Mouse (Mus musculus) testis, adult 2 months (tissue): ENCODE measurements around the gene Eif4a3. TPM values are rescaled to one million over a fixed set of nuclear protein-coding genes. Genes with fewer than 3 reads are reported as not detected.

Source experiments
- H3K27ac ChIP-seq: fragments of 200-500 bp; 2 replicates; pipeline ENCODE4 v1.5.1; 2012; ENCODE audit warnings: low read depth, low read length; ENCODE audit not compliant: control insufficient read depth, insufficient read depth
- H3K27me3 ChIP-seq: fragments of 200-500 bp; 2 replicates; pipeline ENCODE4 v1.6.1; 2012; ENCODE audit warnings: mild to moderate bottlenecking, low read length, moderate library complexity; ENCODE audit not compliant: control insufficient read depth, insufficient read depth
- H3K36me3 ChIP-seq: fragments of 200-500 bp; 2 replicates; pipeline ENCODE4 v1.6.1; 2012; ENCODE audit warnings: mild to moderate bottlenecking, low read length; ENCODE audit not compliant: control insufficient read depth, insufficient read depth
- H3K4me1 ChIP-seq: fragments of 200-500 bp; 2 replicates; pipeline ENCODE4 v1.6.1; 2012; ENCODE audit warnings: low read length; ENCODE audit not compliant: control insufficient read depth, insufficient read depth
- H3K4me3 ChIP-seq: fragments of 200-500 bp; 2 replicates; pipeline ENCODE4 v1.5.1; 2012; ENCODE audit warnings: low read depth, mild to moderate bottlenecking, low read length, moderate library complexity, mixed read lengths; ENCODE audit not compliant: control insufficient read depth
- CTCF ChIP-seq: fragments of 200-500 bp; IDR thresholded peaks from 2 replicates; pipeline ENCODE4 v1.5.1; 2012; ENCODE audit warnings: low read depth, mild to moderate bottlenecking, inconsistent platforms, low read length, moderate library complexity; ENCODE audit not compliant: control insufficient read depth, insufficient read depth, insufficient replicate concordance
- POLR2A ChIP-seq: fragments of 200-500 bp; IDR thresholded peaks from 2 replicates; pipeline ENCODE4 v1.6.1; 2012; ENCODE audit warnings: low read depth, mild to moderate bottlenecking, inconsistent platforms, low read length, moderate library complexity; ENCODE audit not compliant: control insufficient read depth
- polyA plus RNA-seq: library from polyadenylated mRNA; depleted of rRNA; stranded (reverse); fragments of >200 nt; gene quantifications from 2 replicates; pipeline ENCODE4 v1.2.3, GENCODE M21; 2012

The Eif4a3 gene
- polyA plus RNA-seq, 1 experiment = 73.6 TPM

GRCm38 (mm10) chr11:119268557-119269195, 31.2 kb downstream of the Eif4a3 start:
- H3K4me1 ChIP-seq = peaks cover 17% of the 10 kb centered on the region

GRCm38 (mm10) chr11:119267768-119268556, 31.9 kb downstream of the Eif4a3 start, which contains the start of gene Gaa:
Gene Gaa, plus strand, starts transcription at chr11:119267887.
- TF ChIP-seq CTCF (peak; percentile 100), POLR2A (no peak; the same call in 1 of the 2 replicates)
- peak within 1 kb of the TSS; percentile 86 for H3K4me3 ChIP-seq
- H3K27ac ChIP-seq = peak within 1 kb of the TSS; percentile 67

More at GRCm38 (mm10) chr11:119268557-119269195, 31.2 kb downstream of the Eif4a3 start:
- H3K27ac ChIP-seq = no peak overlapping the region
- H3K36me3 ChIP-seq = no peaks in the 10 kb centered on the region
- TF ChIP-seq CTCF (no peak), POLR2A (no peak)
- H3K27me3 ChIP-seq = no peaks in the 10 kb centered on the region
- peak overlapping the region; percentile 86 for H3K4me3 ChIP-seq

GRCm38 (mm10) chr11:119267241-119267674, 32.6 kb downstream of the Eif4a3 start:
- H3K27me3 ChIP-seq = no peaks in the 10 kb centered on the region
- H3K36me3 ChIP-seq = no peaks in the 10 kb centered on the region
- TF ChIP-seq POLR2A (0 out of 2 replicates have a peak, but pooled peaks have one; percentile 27), CTCF (no peak)
- H3K27ac ChIP-seq = peak overlapping the region; percentile 67
- H3K4me1 ChIP-seq = peaks cover 17% of the 10 kb centered on the region
- H3K4me3 ChIP-seq = peak overlapping the region; percentile 86

More at GRCm38 (mm10) chr11:119267768-119268556, 31.9 kb downstream of the Eif4a3 start, which contains the start of gene Gaa:
- no peaks in the 10 kb centered on the region for H3K36me3 ChIP-seq
- H3K27me3 ChIP-seq = no peaks in the 10 kb centered on the region
- peaks cover 17% of the 10 kb centered on the region for H3K4me1 ChIP-seq

- Histone ChIP-seq H3K36me3 (no peaks in the 10 kb centered on the region), H3K4me3 (no peak overlapping the region), H3K27me3 (no peaks in the 10 kb centered on the region), H3K27ac (no peak overlapping the region), H3K4me1 (peaks cover 17% of the 10 kb centered on the region)
- TF ChIP-seq CTCF (no peak), POLR2A (no peak)
Observed at GRCm38 (mm10) chr11:119265811-119266210, 34.1 kb downstream of the Eif4a3 start.

GRCm38 (mm10) chr11:119264413-119264812, 35.5 kb downstream of the Eif4a3 start:
- no peaks in the 10 kb centered on the region for H3K36me3 ChIP-seq

GRCm38 (mm10) chr11:119259977-119260376, 39.9 kb downstream of the Eif4a3 start:
- H3K4me3 ChIP-seq = no peak overlapping the region
- H3K27me3 ChIP-seq = no peaks in the 10 kb centered on the region
- TF ChIP-seq POLR2A = no peak
- no peak for TF ChIP-seq CTCF
- peaks cover 16% of the 10 kb centered on the region for H3K4me1 ChIP-seq
- H3K27ac ChIP-seq = no peak overlapping the region
- no peaks in the 10 kb centered on the region for H3K36me3 ChIP-seq

More at GRCm38 (mm10) chr11:119264413-119264812, 35.5 kb downstream of the Eif4a3 start:
- TF ChIP-seq CTCF = no peak
- TF ChIP-seq POLR2A = no peak
- H3K4me3 ChIP-seq = no peak overlapping the region
- no peaks in the 10 kb centered on the region for H3K27me3 ChIP-seq
- H3K4me1 ChIP-seq = peaks cover 19% of the 10 kb centered on the region
- H3K27ac ChIP-seq = no peak overlapping the region
